Mouse (Mus musculus) thymus, adult 2 months (tissue): ENCODE data around the gene Dcaf8. TPM values are rescaled to one million over a fixed set of nuclear protein-coding genes. Genes with fewer than 3 reads are reported as not detected.

ENCODE experiments used
- DNase-seq: peaks from one replicate; pipeline ENCODE4 v3.0.0; 2021
- H3K27ac ChIP-seq: fragments of 200-500 bp; 2 replicates; pipeline ENCODE4 v1.5.1; 2012; ENCODE audit warnings: low read length, control low read depth; ENCODE audit not compliant: control insufficient read depth, insufficient read depth
- H3K27me3 ChIP-seq: fragments of 200-500 bp; 2 replicates; pipeline ENCODE4 v1.6.1; 2012; ENCODE audit warnings: mild to moderate bottlenecking, low read length, moderate library complexity, mixed read lengths; ENCODE audit not compliant: control insufficient read depth, insufficient read depth
- H3K36me3 ChIP-seq: fragments of 200-500 bp; 2 replicates; pipeline ENCODE4 v1.6.1; 2012; ENCODE audit warnings: mild to moderate bottlenecking, low read length, moderate library complexity; ENCODE audit not compliant: control insufficient read depth, insufficient read depth
- H3K4me1 ChIP-seq: fragments of 200-500 bp; replicated peaks from 2 replicates; pipeline ENCODE4 v1.6.1; 2012; ENCODE audit warnings: low read length; ENCODE audit not compliant: control insufficient read depth, insufficient read depth
- H3K4me3 ChIP-seq: fragments of 200-500 bp; 2 replicates; pipeline ENCODE4 v1.5.1; 2012; ENCODE audit warnings: mild to moderate bottlenecking, low read length, control low read depth, moderate library complexity; ENCODE audit not compliant: control insufficient read depth, insufficient read depth
- CTCF ChIP-seq: fragments of 200-500 bp; IDR thresholded peaks from 2 replicates; pipeline ENCODE4 v1.5.1; 2012; ENCODE audit warnings: mild to moderate bottlenecking, control low read depth, low read length, moderate library complexity, borderline replicate concordance; ENCODE audit not compliant: control insufficient read depth, poor library complexity, insufficient read depth; ENCODE audit errors: extremely low read depth
- POLR2A ChIP-seq: fragments of 200-500 bp; IDR thresholded peaks from 2 replicates; pipeline ENCODE4 v1.6.1; 2012; ENCODE audit warnings: mild to moderate bottlenecking, low read length, control low read depth, moderate library complexity; ENCODE audit not compliant: control insufficient read depth, poor library complexity, insufficient read depth; ENCODE audit errors: extremely low read depth
- WGBS: fragments of 180-500 bp; shearing (Covaris S2); methylation state at CpG from one replicate; pipeline ENCODE4 v1.1.7; 2018; 5-methylcytosine and 5-hydroxymethylcytosine counted together
- polyA plus RNA-seq: library from polyadenylated mRNA; depleted of rRNA; stranded (reverse); fragments of >200 nt; gene quantifications from 2 replicates; pipeline ENCODE4 v1.2.3, GENCODE M21; 2012; rRNA removed

Gene Dcaf8
- polyA plus RNA-seq = 79.7 and 81.0 TPM in 2 replicates

DNA sequence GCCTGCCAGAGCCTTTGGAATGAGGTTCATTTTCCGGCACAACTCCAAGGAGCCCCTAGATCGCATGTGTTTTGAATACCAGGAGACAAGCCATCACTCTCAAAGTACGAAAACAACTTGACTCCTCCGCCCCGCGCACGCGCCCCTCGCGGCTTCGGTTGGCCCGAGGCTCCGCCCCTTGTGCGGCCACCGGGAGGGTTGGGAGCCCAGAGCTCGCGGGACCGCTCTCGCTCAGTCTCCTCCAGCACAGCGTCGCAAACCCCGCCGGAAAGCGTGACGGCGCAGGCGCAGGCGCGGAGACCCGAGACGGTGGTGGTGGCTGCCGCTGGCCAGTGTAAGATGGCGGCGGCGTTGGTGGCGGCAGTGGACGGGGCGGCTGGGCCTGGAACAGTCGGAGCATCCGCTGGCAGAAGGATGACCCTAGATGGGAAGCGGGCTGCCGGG lies at the start of gene Dcaf8:
TSS of gene Dcaf8 (plus strand) at position 250 of the 444 bp plus-strand sequence.
- peak within 1 kb of the TSS; percentile 87 for H3K27ac ChIP-seq
- DNase-seq = peak; percentile 99
- WGBS = under 1% methylated on average over 42 of the region's 42 CpGs
- H3K4me3 ChIP-seq = peak within 1 kb of the TSS; percentile 82
- peaks cover 6% of the 10 kb centered on the region; the same call in 1 of the 2 replicates for H3K36me3 ChIP-seq
- H3K27me3 ChIP-seq = no peaks in the 10 kb centered on the region
- H3K4me1 ChIP-seq = peaks cover 4% of the 10 kb centered on the region; the same call in 1 of the 2 replicates
- peak; percentile 98 for TF ChIP-seq POLR2A
- TF ChIP-seq CTCF = peak; percentile 57; the same call in 1 of the 2 replicates

DNA sequence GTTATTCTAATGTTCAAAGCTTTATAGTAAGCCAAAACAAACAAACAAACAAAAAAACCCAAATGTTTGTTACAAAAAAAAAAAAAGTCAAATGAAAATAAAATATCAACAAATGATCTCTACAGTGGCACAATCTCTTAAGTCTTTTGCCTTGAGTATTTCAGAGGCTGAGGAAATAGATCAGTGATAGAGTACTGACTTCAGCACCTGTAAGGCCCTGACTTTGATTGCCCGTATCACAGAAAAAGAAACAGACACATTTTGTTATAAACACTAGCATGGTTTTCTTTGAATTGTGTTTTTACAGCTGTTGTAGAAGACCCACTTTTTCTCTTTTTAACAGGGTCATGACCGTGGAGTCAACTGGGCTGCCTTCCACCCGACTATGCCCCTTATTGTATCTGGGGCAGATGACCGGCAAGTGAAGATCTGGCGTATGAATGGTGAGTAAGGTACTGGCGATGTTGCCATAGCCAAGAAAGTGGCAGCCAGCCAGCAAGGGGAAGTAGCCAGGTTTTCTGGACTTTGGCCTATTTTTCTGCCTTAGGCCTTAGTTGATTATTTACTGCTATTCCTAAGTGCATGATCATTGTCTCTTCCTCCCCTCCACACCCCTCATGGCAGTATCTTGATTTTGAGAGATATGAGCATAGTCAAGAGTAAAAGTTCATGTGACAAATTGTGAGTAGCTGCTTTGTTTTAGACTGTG lies 48.4 kb upstream of the Dcaf8 start:
- Histone ChIP-seq H3K27me3 (no peaks in the 10 kb centered on the region), H3K27ac (no peak overlapping the region), H3K36me3 (peaks cover 76% of the 10 kb centered on the region), H3K4me3 (no peak overlapping the region), H3K4me1 (no peaks in the 10 kb centered on the region)
- WGBS = 97% methylated on average over 6 of the region's 6 CpGs
- DNase-seq = no peak
- TF ChIP-seq POLR2A = no peak
- no peak for TF ChIP-seq CTCF

DNA sequence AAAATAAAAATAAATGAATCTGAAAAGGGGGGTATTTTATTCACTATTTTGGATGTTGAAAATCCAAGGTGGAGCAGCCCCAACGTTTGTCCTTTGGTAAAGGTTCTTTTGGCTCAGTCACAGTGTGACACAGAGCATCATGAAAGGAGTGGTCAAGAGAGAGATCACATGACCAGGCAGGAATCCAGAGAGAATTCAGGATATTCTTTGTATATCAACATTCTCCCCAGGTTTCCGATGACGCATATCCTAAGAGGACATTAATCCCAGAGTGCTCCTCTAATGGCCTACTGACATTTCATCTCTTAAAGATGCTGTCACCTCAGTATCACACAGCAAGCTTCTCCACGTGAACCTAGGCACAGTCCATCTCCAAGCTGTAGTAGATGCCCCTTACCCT lies 44.3 kb upstream of the Dcaf8 start:
- WGBS = 89% methylated on average over 4 of the region's 4 CpGs
- H3K4me3 ChIP-seq = no peak overlapping the region
- H3K27me3 ChIP-seq = no peaks in the 10 kb centered on the region
- H3K27ac ChIP-seq = no peak overlapping the region
- no peak for TF ChIP-seq POLR2A
- no peak for TF ChIP-seq CTCF
- H3K36me3 ChIP-seq = peaks cover 89% of the 10 kb centered on the region
- no peaks in the 10 kb centered on the region for H3K4me1 ChIP-seq
- DNase-seq = no peak

DNA sequence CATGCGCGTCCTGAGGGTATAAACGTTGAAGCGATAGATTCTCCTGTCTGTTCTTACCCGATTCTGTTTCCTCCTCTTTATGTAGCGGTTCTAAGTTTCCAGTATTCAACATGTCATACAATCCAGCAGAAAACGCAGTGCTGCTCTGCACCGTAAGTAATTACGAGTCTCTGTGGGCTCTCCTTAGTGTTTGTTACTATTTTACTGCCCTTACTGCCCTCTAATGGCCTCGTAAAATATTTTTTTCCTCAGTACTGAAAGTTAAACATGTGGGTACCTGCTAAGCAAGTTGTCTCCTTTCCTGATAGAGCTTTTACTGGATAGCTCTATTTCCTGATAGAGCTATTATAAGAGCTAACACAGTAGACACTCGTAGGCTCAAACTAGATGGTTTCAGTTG lies 42.8 kb upstream of the Dcaf8 start:
- peaks cover 94% of the 10 kb centered on the region for H3K36me3 ChIP-seq
- H3K27me3 ChIP-seq = no peaks in the 10 kb centered on the region
- H3K4me3 ChIP-seq = no peak overlapping the region
- 90% methylated on average over 11 of the region's 11 CpGs for WGBS
- H3K4me1 ChIP-seq = no peaks in the 10 kb centered on the region
- no peak for DNase-seq
- H3K27ac ChIP-seq = no peak overlapping the region
- no peak for TF ChIP-seq POLR2A

DNA sequence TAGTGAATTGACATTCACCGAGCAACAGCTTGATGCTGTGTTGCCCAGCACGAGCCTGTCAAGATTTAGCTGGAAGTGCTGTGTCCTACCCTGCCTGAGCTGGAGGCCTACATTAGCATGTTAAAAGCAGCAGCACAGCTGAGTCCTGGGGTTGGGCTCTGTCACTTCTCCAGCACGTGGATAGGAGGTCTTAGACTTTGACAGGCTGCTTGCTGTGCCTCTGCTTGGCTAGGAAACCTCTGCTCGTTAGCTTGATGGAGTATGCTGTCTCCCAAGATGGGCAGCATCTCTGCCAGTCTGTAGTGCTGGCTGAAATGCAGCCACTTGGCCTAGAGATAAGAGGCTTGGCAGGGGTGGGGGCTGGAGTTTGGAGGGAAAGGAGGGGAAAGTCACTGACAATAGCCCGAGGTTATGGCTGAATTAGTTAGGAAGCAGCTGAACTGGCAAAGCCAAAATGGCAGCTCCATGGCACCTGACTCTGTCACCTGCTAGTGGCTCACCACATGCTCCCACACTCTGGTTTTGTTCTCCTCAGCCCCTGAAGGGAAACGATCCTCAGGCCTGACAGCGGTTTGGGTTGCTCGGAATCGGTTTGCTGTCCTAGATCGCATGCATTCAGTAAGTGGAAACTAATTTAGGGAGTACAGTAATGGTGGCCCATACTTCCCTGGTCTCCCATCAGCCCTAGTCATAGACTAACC lies 40.0 kb upstream of the Dcaf8 start:
- WGBS = 97% methylated on average over 10 of the region's 10 CpGs
- TF ChIP-seq POLR2A (no peak), CTCF (no peak)
- Histone ChIP-seq H3K36me3 (peaks cover 97% of the 10 kb centered on the region), H3K27me3 (no peaks in the 10 kb centered on the region), H3K27ac (no peak overlapping the region), H3K4me3 (no peak overlapping the region), H3K4me1 (no peaks in the 10 kb centered on the region)
- no peak for DNase-seq

DNA sequence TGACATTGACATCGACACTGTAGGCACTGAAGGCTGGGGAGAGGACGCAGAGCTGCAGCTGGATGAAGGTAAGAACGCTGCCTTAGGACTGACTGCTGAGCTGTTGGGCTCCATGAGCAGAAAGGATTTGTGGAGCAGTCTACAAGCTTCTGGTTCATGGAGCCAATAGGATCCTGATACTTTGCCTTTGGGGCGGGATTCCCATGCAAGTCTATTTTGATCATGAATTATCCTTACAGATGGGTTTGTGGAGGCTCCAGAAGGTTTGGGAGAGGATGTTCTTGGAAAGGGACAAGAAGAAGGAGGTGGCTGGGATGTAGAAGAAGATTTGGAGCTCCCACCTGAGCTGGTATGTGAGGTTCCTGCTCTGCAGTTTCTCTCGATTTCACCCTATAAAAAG lies 30.9 kb upstream of the Dcaf8 start:
- DNase-seq = no peak
- whole genome bisulfite sequencing = 96% methylated on average over 5 of the region's 5 CpGs
- TF ChIP-seq POLR2A (no peak), CTCF (no peak)
- Histone ChIP-seq H3K4me1 (no peaks in the 10 kb centered on the region), H3K36me3 (peaks cover 100% of the 10 kb centered on the region), H3K27me3 (no peaks in the 10 kb centered on the region), H3K4me3 (no peak overlapping the region), H3K27ac (no peak overlapping the region)

DNA sequence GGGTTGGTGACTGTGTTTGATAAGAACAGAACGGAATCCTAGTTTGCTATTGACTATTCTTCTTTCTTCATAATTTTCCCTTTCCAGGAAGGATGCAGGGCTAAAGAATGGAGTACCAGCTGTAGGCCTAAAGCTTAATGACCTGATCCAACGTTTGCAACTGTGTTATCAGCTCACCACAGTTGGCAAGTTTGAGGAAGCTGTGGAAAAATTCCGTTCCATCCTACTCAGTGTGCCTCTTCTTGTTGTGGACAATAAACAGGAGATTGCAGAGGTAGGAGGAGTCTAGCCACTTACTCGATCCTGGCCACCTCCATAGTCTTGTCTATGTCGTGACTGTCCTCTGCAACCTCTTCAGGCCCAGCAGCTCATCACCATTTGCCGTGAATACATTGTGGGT lies 28.8 kb upstream of the Dcaf8 start:
- Histone ChIP-seq H3K4me1 (no peaks in the 10 kb centered on the region), H3K27ac (no peak overlapping the region), H3K36me3 (peaks cover 81% of the 10 kb centered on the region), H3K27me3 (no peaks in the 10 kb centered on the region), H3K4me3 (no peak overlapping the region)
- no peak for TF ChIP-seq POLR2A
- TF ChIP-seq CTCF = no peak
- no peak for DNase-seq
- 83% methylated on average over 6 of the region's 6 CpGs for WGBS
